Mouse (Mus musculus): ENCODE measurements around the gene R3hdm4. TPM values are rescaled to one million over a fixed set of nuclear protein-coding genes. Genes with fewer than 3 reads are reported as not detected.
"Not testable (repeated sequence)": the region's sequence is repeated elsewhere in the genome, so short reads cannot be mapped to it uniquely, and the experiment has no call there.

R3hdm4 gene
- 100 to 1,000 TPM in 1 of 2 experiments, 10 to 100 TPM in 1; 92.3 to 122 TPM for polyA plus RNA-seq (2017; shearing (Covaris generic))

DNA sequence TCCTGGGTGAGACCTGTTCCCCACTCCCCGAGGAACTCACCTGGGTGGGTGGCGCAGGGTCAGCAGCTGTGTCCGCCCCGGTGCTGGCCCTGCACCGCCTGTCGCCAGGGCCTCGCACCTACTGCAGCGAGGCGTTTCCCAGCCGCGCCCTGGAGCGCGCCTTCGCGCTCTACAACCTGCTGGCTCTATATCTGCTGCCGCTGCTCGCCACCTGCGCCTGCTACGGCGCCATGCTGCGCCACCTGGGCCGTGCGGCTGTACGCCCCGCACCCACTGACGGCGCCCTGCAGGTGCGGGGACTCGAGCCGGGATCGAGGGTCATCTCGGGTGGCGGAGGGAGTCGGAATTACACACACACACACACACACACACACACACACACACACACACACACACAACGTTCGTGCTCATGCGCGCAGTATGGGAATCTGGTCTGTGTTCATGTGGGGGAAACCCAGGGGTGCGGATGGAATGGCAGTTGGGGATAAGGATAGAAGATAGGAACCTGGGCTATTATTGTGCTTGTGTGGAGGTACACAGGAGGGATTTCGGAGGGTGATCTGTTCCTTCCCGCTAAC, at the start of gene R3hdm4:
TSS of gene R3hdm4 (minus strand) at position 251 of the 578 bp plus-strand sequence.
- no peak for ATAC-seq

DNA sequence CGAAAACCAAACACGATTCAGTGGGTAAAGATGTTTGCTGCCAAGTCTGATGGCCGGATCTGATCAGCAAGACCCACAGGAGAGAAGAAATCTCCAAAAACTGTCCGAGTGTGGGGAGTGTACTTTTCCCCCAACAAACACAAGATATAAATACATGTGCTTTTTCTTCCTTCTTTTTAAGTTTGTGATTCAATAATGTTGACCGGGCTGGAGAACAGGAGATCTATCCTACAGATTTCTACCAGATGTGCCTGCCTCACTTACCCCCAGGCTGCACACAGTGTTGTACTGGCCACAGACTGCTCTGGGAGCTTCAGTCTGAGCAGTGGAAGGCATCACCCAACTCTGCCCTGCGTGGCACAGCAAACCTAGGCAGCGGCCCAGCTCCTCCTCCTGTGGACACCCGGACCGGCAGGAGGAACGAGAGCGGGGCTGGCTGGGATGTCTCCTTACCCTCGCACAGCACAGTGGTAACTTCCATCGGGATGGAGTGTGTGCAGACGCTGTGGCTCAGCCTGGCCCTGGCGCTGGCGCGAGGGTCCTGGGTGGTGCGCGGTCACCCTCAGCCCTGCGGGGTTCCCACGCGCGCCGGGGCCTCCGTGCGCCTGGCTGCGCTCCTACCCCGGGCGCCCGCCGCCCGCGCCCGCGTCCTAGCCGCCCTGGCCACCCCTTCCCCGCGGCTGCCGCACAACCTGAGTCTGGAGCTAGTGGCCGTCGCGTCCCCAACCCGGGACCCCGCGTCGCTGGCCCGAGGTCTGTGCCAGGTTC, 49.6 kb upstream of the R3hdm4 start, which contains the start of gene Grin3b:
TSS of gene Grin3b (plus strand) at position 301 of the 768 bp plus-strand sequence.
- ATAC-seq, result no peak

- ATAC-seq, result no peak
These were observed 48.1 kb upstream of the R3hdm4 start for GRCm38 (mm10) chr10:79969124-79969568.

DNA sequence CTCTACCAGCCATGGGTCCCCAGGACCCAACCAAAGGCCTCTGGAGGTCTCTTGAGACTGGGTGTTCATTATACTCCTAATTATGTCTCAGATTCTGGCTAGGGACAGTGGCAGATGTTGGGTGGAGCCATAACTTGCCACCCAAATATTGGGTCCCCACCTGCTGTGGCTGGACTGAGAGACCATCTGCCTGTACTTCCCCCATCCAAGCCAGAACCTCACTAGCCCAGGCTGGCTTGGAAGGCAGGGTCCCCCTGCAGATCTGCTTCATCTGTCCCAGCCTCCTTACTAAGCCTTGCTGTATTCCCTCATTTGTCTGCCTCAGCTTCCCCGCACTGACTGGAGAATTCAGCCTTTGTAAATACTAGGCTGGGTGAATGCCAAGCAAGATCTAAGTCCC, 47.2 kb upstream of the R3hdm4 start:
- no peak for ATAC-seq

DNA sequence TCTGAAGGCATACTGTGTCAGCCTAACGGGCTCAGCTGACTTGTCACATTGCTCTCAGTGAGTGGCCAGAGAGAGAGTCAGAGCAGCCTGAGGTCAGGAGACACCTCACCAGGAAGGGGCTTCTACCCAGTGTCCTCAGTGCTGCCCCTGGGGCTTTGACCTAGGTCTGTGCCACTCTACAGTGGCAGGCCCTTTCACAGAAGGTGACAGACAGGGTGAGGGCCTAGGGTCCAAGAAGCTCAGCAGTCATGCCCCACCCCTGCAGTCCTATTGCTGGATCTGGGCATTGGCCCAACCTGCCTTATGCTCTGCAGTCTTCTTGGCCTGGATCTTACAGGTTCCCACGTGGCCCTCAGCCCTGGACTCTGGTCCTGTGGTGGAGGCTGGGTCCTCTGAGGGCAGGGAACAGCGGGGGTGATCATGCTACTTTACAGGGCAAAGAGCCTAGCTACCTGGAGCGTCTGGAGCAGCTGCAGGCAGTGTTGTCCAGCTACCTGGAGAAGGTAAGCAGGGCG, 45.9 kb upstream of the R3hdm4 start:
- no peak for ATAC-seq

- no peak for ATAC-seq
These were observed 44.3 kb upstream of the R3hdm4 start for GRCm38 (mm10) chr10:79965325-79965724.

- ATAC-seq, result no peak
These were observed 43.7 kb upstream of the R3hdm4 start for GRCm38 (mm10) chr10:79964727-79965126.

DNA sequence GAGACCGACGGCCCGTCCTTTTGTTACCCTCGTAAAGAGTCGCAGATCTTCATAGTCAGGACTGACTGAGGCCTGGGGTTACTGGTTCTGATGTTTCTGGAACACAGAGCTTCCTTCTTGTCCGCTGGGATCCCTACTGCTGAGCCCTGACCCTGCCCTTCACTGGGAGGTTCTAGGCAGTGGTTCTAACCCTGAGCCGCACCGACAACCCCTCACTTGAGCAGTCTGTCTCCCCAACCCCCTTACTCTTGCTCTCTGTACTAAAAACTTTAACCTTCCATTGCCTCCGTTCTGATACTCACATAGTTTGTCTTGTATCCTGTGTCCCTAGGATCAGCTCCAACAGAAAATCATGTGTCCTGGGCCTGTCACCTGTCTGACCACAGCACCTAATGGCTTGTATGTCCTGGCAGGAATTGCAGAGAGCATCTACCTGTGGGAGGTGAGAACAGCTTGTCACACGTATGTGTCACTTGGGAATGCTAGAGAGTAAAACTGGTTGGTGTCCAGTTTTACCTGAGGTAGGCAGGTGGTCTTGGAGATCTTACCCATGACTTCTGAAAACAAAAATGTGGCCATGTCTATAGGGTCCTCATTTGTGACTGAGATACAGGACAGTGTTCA, 39.8 kb upstream of the R3hdm4 start:
- no peak for ATAC-seq

DNA sequence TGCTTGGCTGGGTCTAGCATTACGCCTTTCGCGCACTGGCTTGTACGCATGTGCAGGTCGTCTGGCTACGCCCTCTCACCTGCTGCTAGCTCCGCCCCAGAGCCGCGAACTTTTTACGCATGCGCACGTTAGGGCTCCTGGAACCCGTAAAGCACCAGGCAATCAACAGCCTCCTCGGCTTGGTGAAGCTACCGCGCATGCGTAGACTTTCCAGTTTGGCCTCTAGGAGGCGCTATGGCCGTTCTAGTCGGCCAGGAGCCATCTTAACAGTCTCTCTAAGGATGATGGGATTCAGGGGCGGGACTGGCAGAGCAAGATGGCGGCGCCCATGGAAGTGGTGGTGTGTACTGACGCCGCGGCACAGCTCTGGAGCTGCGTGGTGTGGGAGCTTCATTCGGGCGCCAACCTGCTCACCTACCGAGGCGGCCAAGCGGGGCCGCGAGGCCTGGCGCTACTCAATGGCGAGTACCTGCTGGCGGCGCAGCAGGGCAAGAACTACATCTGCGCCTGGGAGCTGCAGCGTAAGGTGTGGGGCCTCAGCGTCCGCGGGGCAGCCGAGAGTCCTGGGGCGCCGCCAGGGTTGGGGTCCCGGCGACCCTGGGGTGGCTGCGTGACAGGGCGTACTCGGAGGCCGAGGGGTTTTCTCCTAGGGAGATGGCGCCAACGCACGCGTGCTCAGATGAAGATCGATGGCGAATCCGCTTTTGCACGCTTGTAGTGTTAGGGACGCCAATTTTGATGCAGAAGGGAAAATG, 39.0 kb upstream of the R3hdm4 start, which contains the start of gene Wdr18:
TSS of gene Wdr18 (plus strand) at position 306 of the 755 bp plus-strand sequence.
- peak; percentile 88 for ATAC-seq

DNA sequence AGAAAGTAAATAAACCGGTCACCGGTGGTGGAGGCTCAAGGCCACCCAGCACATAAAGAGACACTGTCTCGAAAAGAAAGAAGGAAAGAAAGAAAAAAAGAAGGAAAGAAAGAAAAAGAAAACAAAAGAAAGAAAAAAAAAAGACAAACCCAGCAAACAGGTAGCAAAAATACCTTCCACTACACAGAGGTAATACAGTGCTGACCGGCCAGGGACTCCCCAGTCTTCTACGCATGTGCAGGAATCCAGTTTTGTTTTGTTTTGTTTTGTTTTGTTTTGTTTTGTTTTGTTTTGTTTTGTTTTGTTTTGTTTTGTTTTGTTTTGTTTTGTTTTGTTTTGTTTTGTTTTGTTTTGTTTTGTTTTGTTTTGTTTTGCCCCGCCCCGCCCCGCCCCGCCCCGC, 38.4 kb upstream of the R3hdm4 start:
- not testable (repeated sequence) for ATAC-seq

DNA sequence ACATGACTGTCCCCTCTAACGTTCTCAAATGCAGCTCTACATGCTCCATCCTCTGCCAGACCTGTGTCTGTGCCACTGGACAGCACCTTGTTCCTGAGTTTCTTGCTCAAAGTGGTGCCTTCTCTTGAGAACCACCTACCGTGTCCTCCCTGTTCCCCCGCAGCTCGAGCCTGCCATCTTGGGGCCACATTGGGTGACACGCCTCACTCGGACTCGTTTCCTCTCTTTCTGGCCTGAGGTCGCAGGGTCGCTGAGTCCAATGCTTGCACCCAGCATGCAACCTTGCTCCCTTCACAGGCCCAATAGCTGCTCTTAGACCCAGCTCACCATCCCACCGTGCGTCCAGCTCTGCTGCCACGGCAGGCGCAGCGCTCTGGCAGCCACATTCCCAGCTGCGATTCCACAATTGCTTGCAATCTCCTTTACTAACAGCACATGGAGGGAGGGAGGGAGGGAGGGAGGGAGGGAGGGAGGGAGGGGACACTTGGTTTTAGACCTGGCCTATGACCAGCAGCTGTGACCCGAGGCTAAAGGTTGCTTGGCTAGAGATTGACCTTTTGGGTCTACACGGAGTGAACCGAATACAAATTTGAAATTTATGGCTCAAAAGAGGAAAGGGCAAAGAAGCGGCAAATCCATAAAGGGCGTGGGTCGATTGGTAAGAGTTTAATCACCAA, 37.3 kb upstream of the R3hdm4 start:
- ATAC-seq, result no peak

- ATAC-seq, result no peak
These were observed 35.7 kb upstream of the R3hdm4 start for GRCm38 (mm10) chr10:79956643-79957154.

DNA sequence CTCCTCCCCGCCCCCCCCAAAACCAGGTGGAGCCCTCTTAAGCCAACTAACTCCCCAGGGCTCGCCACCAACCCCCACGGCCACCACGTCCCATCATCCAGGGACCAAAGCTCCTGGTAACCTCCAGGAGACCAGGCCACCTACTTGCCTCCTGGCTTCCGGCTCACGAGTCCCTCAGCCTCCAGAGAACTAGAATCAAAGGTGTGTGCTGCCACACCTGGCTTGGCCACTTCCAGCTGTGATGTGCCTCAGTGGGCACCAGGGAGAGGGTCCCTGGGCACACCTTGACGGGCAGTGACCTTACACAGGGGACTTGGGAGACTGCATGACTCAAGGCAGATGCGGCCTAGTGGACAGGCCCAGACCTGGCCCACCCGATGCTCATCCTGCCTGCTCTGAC, 34.7 kb upstream of the R3hdm4 start:
- ATAC-seq, result no peak

- ATAC-seq, result no peak
These were observed 32.9 kb upstream of the R3hdm4 start for GRCm38 (mm10) chr10:79953946-79954345.

- no peak for ATAC-seq
These were observed 29.7 kb upstream of the R3hdm4 start for GRCm38 (mm10) chr10:79950661-79951060.

- no peak for ATAC-seq
These were observed 28.9 kb upstream of the R3hdm4 start for GRCm38 (mm10) chr10:79949873-79950272.

DNA sequence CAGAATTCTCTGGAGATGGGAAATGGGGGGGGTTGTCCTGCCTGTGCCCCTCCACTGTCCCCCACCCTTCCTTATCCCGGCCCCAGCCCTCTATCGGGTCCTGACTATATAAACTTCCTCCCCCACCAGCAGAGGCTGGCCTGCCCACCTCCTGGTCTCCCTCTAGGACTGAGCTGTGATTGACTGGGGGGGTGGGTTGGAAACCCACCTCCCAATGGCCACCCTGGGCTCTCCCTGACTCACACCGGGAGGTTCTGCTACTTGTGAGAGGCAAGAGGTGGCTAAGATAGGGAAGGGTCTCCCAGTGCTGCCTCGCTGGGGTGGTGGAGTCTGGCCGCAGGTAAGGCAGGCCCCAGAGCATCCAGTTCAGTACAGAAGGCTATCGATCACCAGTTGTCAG, 26.5 kb upstream of the R3hdm4 start:
- ATAC-seq, result no peak

GRCm38 (mm10) chr10:79946752-79947322, 25.8 kb upstream of the R3hdm4 start:
- no peak for ATAC-seq

DNA sequence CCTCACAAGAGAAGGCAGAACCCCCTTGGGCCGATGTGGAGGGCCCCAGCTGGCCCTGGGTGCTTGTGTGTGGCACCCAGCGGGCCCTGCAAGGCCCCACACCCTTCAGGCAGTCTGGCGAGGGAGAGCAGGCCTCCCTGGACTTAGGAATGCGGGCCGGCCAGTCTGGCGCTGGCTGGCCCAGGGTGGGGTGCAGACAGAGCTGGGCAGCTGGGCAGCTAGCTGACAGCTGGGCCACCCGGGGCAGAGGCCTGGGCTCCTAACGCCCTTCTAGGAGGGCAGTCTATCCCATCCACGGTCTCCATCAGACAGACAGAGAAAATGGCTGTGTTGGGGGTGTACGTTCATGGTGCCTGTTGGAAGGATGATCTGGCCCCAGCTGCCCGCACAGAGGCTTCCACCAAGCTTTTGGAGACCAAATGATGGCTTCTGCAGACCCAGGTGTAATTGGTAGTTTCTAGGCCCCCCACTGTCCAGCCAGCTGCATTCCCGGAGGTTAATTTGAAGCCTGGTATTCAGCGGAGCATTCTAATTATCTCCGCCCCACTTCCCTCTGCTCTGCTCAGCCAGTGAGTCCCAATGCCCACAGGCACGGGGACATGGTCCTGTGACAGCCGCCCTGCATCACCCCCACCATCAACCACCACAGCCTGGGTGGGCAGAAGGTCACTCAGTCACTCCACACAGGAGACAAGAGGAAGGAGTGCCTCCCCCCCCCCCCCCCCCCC, 24.7 kb upstream of the R3hdm4 start:
- ATAC-seq, result no peak

GRCm38 (mm10) chr10:79943471-79943901, 22.5 kb upstream of the R3hdm4 start:
- ATAC-seq, result no peak

- ATAC-seq, result no peak
These were observed 22.0 kb upstream of the R3hdm4 start for GRCm38 (mm10) chr10:79942988-79943387.

All from activated CD4-positive, CD25-positive, alpha-beta regulatory T cell, adult 4 months (primary cell).